Mouse (Mus musculus): ENCODE results near the gene Rgs13. TPM values are rescaled to one million over a fixed set of nuclear protein-coding genes. Genes with fewer than 3 reads are reported as not detected.
"Not testable (repeated sequence)": the region's sequence is repeated elsewhere in the genome, so short reads cannot be mapped to it uniquely, and the experiment has no call there.

Gene Rgs13
- polyA plus RNA-seq, 1 experiment, result not detected

DNA sequence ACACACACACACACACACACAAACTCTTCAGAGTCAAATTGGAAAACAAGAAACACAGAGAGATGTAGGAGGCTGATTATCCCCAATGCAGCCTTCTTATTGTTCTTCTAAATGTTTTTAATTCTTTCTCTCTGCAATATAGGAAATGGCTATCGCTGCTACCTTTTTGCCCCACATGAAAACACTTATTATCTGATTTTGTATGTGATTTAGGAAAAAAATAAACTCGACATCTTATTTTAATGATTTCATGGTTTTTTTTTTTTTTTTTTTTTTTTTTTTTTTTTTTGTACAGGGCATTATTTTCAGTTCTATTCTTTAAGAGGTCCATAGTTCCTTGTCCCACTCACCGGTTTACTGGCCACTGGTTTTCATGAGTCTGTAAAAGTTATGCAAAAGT lies 27.2 kb downstream of the Rgs13 start:
- H3K9ac ChIP-seq (ENCODE audit: low read depth, poor library complexity, severe bottlenecking), result no peak overlapping the region
- no peak for TF ChIP-seq EP300 (IDR thresholded peaks at IDR 0.05; ENCODE audit: insufficient read depth, low read depth, low read length)
- TF ChIP-seq CTCF (IDR thresholded peaks at IDR 0.05; ENCODE audit: low read depth, low read length), result no peak
- TF ChIP-seq POLR2A (IDR thresholded peaks at IDR 0.05; ENCODE audit: insufficient read depth, low read length), result no peak
- no peak overlapping the region for H3K4me3 ChIP-seq (ENCODE audit: low read depth, low read length)
- no peaks in the 10 kb centered on the region for H3K27me3 ChIP-seq (ENCODE audit: control insufficient read depth, insufficient read depth, low read length, poor library complexity, severe bottlenecking)
- no peak overlapping the region for H3K27ac ChIP-seq (ENCODE audit: insufficient read depth, low read length)
- no peaks in the 10 kb centered on the region for H3K9me3 ChIP-seq (replicated peaks; ENCODE audit: control insufficient read depth, insufficient read depth, low read length, poor library complexity, severe bottlenecking)
- H3K36me3 ChIP-seq (ENCODE audit: control insufficient read depth, insufficient read depth, low read length, poor library complexity, severe bottlenecking), result no peaks in the 10 kb centered on the region
- no peaks in the 10 kb centered on the region for H3K4me1 ChIP-seq (ENCODE audit: control insufficient read depth, insufficient read depth, low read length)

DNA sequence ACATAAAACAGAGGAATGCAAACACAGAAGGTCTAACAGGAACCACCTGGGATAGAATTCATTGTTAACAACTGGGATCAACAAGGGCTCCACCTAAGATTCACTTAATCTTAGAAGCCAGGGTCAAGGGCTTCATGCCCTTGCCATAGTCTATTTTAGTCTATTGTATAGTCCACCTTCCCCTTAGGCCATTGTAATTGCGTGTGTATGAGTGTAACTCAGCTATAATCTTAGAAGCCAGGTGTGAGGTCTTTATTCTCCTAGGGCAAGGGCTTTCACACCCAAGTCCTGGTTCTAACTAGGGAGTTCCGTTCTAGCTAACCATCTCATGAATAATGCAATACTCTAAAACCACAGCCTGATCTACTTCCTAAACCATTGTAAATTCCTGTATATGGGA lies 35.8 kb downstream of the Rgs13 start:
- H3K36me3 ChIP-seq (ENCODE audit: control insufficient read depth, insufficient read depth, low read length, poor library complexity, severe bottlenecking); H3K4me1 ChIP-seq (ENCODE audit: control insufficient read depth, insufficient read depth, low read length); H3K27ac ChIP-seq (ENCODE audit: insufficient read depth, low read length); H3K9me3 ChIP-seq (replicated peaks; ENCODE audit: control insufficient read depth, insufficient read depth, low read length, poor library complexity, severe bottlenecking); H3K27me3 ChIP-seq (ENCODE audit: control insufficient read depth, insufficient read depth, low read length, poor library complexity, severe bottlenecking); H3K9ac ChIP-seq (ENCODE audit: low read depth, poor library complexity, severe bottlenecking); H3K4me3 ChIP-seq (ENCODE audit: low read depth, low read length): not testable (repeated sequence)

DNA sequence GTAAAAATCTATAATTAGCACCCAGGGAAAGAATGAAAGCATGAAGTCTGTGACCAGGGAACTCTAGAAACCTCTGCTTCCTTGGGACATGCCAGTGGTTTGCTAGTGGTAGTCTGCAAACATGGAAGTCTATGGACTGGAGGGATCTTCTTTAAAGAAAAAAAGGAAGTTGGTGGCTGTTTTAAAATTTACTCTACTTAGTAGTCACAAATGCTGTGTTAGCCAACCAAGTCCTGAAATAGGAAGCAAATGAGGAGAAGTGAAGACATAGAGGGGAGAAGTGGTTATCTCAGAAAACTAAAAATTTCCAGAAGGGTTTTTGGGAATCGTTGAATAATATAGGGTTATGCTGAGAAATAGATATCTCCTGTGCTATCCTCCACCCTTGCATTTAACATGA lies 37.3 kb downstream of the Rgs13 start:
- Histone ChIP-seq H3K9ac (ENCODE audit: low read depth, poor library complexity, severe bottlenecking) (no peak overlapping the region), H3K9me3 (replicated peaks; ENCODE audit: control insufficient read depth, insufficient read depth, low read length, poor library complexity, severe bottlenecking) (0 out of 2 replicates have a peak, but pooled peaks cover 3% of the 10 kb centered on the region), H3K36me3 (ENCODE audit: control insufficient read depth, insufficient read depth, low read length, poor library complexity, severe bottlenecking) (no peaks in the 10 kb centered on the region), H3K4me1 (ENCODE audit: control insufficient read depth, insufficient read depth, low read length) (no peaks in the 10 kb centered on the region), H3K27ac (ENCODE audit: insufficient read depth, low read length) (no peak overlapping the region), H3K4me3 (ENCODE audit: low read depth, low read length) (no peak overlapping the region), H3K27me3 (ENCODE audit: control insufficient read depth, insufficient read depth, low read length, poor library complexity, severe bottlenecking) (no peaks in the 10 kb centered on the region)
- TF ChIP-seq POLR2A (IDR thresholded peaks at IDR 0.05; ENCODE audit: insufficient read depth, low read length), result no peak
- no peak for TF ChIP-seq CTCF (IDR thresholded peaks at IDR 0.05; ENCODE audit: low read depth, low read length)
- no peak for TF ChIP-seq EP300 (IDR thresholded peaks at IDR 0.05; ENCODE audit: insufficient read depth, low read depth, low read length)

DNA sequence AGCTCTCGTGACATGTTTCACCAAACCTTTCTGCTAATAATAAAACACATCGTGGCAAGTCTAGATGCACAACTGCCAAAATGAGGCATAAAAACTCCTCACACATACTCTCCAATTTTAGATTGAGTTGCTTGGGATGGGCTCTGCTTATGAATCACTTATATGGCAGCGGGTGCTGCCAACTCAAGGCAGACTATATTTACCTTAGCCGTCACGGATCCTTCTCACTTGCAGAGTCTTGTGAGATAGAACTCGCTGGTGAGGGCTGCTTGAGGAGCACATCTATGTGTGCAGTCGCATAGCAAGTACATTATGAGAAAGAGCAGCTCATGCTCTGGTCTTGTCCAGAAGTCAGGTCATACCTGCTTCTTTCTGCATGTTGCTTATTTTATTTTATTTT lies 49.2 kb downstream of the Rgs13 start:
- Histone ChIP-seq H3K27ac (ENCODE audit: insufficient read depth, low read length) (no peak overlapping the region), H3K9ac (ENCODE audit: low read depth, poor library complexity, severe bottlenecking) (no peak overlapping the region), H3K4me1 (ENCODE audit: control insufficient read depth, insufficient read depth, low read length) (no peaks in the 10 kb centered on the region), H3K9me3 (replicated peaks; ENCODE audit: control insufficient read depth, insufficient read depth, low read length, poor library complexity, severe bottlenecking) (no peaks in the 10 kb centered on the region), H3K27me3 (ENCODE audit: control insufficient read depth, insufficient read depth, low read length, poor library complexity, severe bottlenecking) (no peaks in the 10 kb centered on the region), H3K36me3 (ENCODE audit: control insufficient read depth, insufficient read depth, low read length, poor library complexity, severe bottlenecking) (no peaks in the 10 kb centered on the region), H3K4me3 (ENCODE audit: low read depth, low read length) (no peak overlapping the region)
- no peak for TF ChIP-seq CTCF (IDR thresholded peaks at IDR 0.05; ENCODE audit: low read depth, low read length)
- no peak for TF ChIP-seq POLR2A (IDR thresholded peaks at IDR 0.05; ENCODE audit: insufficient read depth, low read length)
- TF ChIP-seq EP300 (IDR thresholded peaks at IDR 0.05; ENCODE audit: insufficient read depth, low read depth, low read length), result no peak

DNA sequence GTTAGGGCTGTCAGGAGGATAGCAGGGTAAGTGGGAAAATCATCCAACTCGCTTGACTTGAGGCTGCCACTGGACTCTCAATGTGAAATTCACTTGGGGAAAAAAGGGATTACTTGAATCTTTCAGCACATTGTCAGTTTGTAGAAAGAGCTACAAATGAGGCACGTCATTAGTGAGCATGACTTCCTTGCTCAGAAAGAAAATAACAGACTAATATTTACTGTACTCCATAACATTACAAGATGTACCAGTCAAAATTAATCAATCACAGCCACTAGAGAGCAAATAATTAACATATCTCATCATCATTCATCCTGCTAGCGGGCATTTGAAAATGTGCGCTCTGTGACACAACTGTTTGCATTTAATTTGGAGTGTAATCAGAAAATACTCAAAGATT lies 57.1 kb downstream of the Rgs13 start:
- Histone ChIP-seq H3K27ac (ENCODE audit: insufficient read depth, low read length) (no peak overlapping the region), H3K4me3 (ENCODE audit: low read depth, low read length) (no peak overlapping the region), H3K36me3 (ENCODE audit: control insufficient read depth, insufficient read depth, low read length, poor library complexity, severe bottlenecking) (no peaks in the 10 kb centered on the region), H3K4me1 (ENCODE audit: control insufficient read depth, insufficient read depth, low read length) (no peaks in the 10 kb centered on the region), H3K9ac (ENCODE audit: low read depth, poor library complexity, severe bottlenecking) (no peak overlapping the region), H3K27me3 (ENCODE audit: control insufficient read depth, insufficient read depth, low read length, poor library complexity, severe bottlenecking) (no peaks in the 10 kb centered on the region), H3K9me3 (replicated peaks; ENCODE audit: control insufficient read depth, insufficient read depth, low read length, poor library complexity, severe bottlenecking) (no peaks in the 10 kb centered on the region)
- TF ChIP-seq CTCF (IDR thresholded peaks at IDR 0.05; ENCODE audit: low read depth, low read length) (no peak), POLR2A (IDR thresholded peaks at IDR 0.05; ENCODE audit: insufficient read depth, low read length) (no peak), EP300 (IDR thresholded peaks at IDR 0.05; ENCODE audit: insufficient read depth, low read depth, low read length) (no peak)

DNA sequence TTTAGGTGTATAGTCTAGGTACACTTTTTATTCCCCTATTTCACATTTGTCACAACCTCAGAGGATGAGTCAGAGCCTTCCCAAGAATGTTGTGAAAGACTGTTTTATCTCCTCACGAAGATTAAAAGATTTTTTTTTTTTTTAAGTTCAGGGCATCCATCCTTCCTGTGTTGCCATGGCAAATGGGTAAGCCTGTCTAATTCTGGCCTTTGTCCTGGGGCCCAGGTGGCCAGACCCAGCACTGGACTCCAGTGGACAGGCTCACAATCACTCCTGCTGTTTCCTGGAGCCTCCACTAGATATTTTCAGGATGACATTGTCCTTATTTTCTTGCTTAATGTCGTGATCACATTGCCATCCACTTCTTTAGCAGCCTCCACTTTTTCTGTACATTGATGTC lies 57.7 kb downstream of the Rgs13 start:
- no peaks in the 10 kb centered on the region for H3K4me1 ChIP-seq (ENCODE audit: control insufficient read depth, insufficient read depth, low read length)
- H3K9ac ChIP-seq (ENCODE audit: low read depth, poor library complexity, severe bottlenecking), result no peak overlapping the region
- H3K9me3 ChIP-seq (replicated peaks; ENCODE audit: control insufficient read depth, insufficient read depth, low read length, poor library complexity, severe bottlenecking), result no peaks in the 10 kb centered on the region
- no peak overlapping the region for H3K27ac ChIP-seq (ENCODE audit: insufficient read depth, low read length)
- H3K36me3 ChIP-seq (ENCODE audit: control insufficient read depth, insufficient read depth, low read length, poor library complexity, severe bottlenecking), result no peaks in the 10 kb centered on the region
- no peak overlapping the region for H3K4me3 ChIP-seq (ENCODE audit: low read depth, low read length)
- no peaks in the 10 kb centered on the region for H3K27me3 ChIP-seq (ENCODE audit: control insufficient read depth, insufficient read depth, low read length, poor library complexity, severe bottlenecking)
- TF ChIP-seq CTCF (IDR thresholded peaks at IDR 0.05; ENCODE audit: low read depth, low read length) (no peak), EP300 (IDR thresholded peaks at IDR 0.05; ENCODE audit: insufficient read depth, low read depth, low read length) (no peak), POLR2A (IDR thresholded peaks at IDR 0.05; ENCODE audit: insufficient read depth, low read length) (no peak)

Measured in ES-Bruce4 (cell line).